Mouse (Mus musculus): Measurements from ENCODE around the gene Pdia2. TPM values are rescaled to one million over a fixed set of nuclear protein-coding genes. Genes with fewer than 3 reads are reported as not detected.

Pdia2 gene
- 0.23 and 0.32 TPM in 2 replicates for polyA plus RNA-seq (2016; fragmentation: Nextera tagmentation; extraction: Ambion mirVana)

DNA sequence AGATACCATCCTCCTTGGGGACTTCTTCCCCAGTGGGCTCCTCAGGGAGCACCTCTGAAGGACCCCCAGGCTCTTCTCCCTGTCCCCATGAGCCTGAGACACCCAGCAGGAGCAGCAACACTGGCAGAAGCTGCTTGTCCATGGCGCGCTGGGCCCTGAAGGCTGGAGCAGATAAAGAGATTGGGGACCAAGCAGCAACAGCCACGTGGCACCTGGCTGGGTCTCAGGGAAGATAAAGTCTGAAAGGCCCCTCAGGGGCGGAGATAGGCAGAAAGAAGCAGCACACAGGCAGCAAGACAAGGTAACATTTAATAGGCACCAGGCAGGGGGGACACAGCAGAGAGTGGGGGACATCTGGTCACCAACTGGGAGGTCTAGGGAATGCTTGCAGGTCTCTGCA lies at the start of gene Pdia2:
TSS of gene Pdia2 (minus strand) at position 196 of the 400 bp plus-strand sequence.
- no peak for ATAC-seq (ENCODE audit: low FRiP score)
- Histone ChIP-seq H3K9me3 (replicated peaks) (peaks cover 4% of the 10 kb centered on the region; the same call in 1 of the 2 replicates), H3K4me2 (replicated peaks) (0 out of 2 replicates have a peak within 1 kb of the TSS, but pooled peaks have one; percentile 95), H3K36me3 (peaks cover 44% of the 10 kb centered on the region), H3K4me1 (peaks cover 27% of the 10 kb centered on the region), H3K27ac (no peak within 1 kb of the TSS), H3K4me3 (no peak within 1 kb of the TSS), H3K9ac (no peak within 1 kb of the TSS), H3K27me3 (peaks cover 53% of the 10 kb centered on the region)
- 77% methylated on average over 4 of the region's 4 CpGs for WGBS

DNA sequence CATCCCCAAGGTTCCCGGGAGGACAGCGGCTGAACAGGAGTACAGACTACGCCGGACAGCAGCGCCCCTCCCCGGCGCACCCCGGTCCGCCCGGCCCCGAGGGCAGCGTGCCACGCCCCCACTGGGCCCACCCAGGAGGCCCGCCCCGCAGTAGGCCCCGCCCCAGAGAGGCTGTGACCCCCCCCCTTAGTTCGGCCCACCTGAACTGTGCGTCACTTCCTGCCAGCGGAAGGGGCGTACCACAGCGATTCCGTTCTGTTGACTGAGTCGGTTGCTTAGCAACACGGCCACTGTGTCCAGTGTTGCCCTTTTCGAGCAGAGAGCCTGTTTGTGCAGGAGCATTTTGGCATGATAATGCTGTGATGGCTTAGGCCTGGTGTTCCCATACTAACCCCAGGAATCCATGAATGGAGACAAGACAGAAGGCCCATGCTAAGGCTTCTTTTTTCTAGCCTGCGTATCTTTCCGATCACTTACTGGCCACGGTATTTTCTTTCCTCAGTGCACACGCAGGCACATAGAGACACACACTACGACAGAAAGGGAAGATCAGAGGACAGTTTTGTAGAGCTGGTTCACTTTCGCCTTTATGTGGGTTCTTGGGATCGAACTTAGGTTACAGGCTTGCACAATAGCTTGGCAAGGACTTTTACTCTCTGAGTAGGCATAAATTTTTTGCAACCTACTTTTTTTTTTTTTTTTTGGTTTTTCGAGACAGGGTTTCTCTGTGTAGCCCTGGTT lies 45.4 kb upstream of the Pdia2 start, which contains the start of gene Fam234a:
TSS of gene Fam234a (minus strand) at position 142 of the 741 bp plus-strand sequence.
- Histone ChIP-seq H3K27ac (peak within 1 kb of the TSS; percentile 72), H3K9me3 (replicated peaks) (no peaks in the 10 kb centered on the region), H3K4me3 (peak within 1 kb of the TSS; percentile 75), H3K4me2 (replicated peaks) (peak within 1 kb of the TSS; percentile 85), H3K36me3 (no peaks in the 10 kb centered on the region), H3K9ac (peak within 1 kb of the TSS; percentile 72), H3K4me1 (peaks cover 13% of the 10 kb centered on the region), H3K27me3 (no peaks in the 10 kb centered on the region)
- peak; percentile 97 for ATAC-seq (ENCODE audit: low FRiP score)
- 9% methylated on average over 30 of the region's 33 CpGs for WGBS

DNA sequence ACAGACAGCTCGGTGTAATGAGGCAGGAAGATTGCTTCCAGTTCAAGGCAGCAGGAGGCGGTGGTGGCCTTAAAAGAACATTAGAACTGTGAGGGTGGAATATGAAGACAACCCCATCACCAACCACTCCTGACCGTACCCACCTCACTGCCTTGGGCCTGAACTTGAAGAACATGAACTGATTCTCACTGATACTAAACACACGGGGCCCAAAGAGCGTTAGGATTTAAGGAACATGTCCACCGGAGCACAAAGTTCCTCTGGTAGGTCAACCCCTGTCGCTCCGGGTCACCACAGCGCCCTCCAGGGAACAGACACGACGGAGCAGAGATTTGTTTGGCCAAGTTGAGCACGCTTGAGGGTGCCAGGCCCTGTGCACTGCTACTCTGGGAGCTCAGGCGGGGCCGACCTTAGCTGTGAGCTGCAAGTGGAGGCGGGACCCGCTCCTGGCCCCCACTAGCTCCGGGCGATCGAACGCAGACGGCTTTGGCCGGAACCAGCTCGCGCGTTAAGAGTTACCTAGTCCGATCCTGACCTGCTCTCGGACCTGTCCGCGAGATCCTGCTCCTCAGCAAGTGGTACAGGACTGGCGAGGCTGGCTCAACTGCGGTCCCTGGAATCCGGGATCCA lies 44.7 kb upstream of the Pdia2 start:
- Histone ChIP-seq H3K9me3 (replicated peaks) (no peaks in the 10 kb centered on the region), H3K9ac (peak overlapping the region; percentile 72), H3K4me3 (peak overlapping the region; percentile 75), H3K27ac (peak overlapping the region; percentile 72), H3K4me1 (peaks cover 13% of the 10 kb centered on the region), H3K4me2 (replicated peaks) (peak overlapping the region; percentile 85), H3K36me3 (no peaks in the 10 kb centered on the region), H3K27me3 (no peaks in the 10 kb centered on the region)
- WGBS = under 1% methylated on average over 32 of the region's 32 CpGs
- ATAC-seq (ENCODE audit: low FRiP score) = peak; percentile 85

GRCm38 (mm10) chr17:26240990-26241389 lies 42.1 kb upstream of the Pdia2 start:
- no peak overlapping the region for H3K27ac ChIP-seq
- no peak overlapping the region for H3K4me2 ChIP-seq (replicated peaks)
- H3K36me3 ChIP-seq = no peaks in the 10 kb centered on the region
- no peak overlapping the region for H3K4me3 ChIP-seq
- peak overlapping the region; percentile 18 for H3K9ac ChIP-seq
- no peak for ATAC-seq (ENCODE audit: low FRiP score)
- no peaks in the 10 kb centered on the region for H3K9me3 ChIP-seq (replicated peaks)
- no peaks in the 10 kb centered on the region for H3K27me3 ChIP-seq
- 84% methylated on average over 6 of the region's 6 CpGs for WGBS
- H3K4me1 ChIP-seq = peaks cover 15% of the 10 kb centered on the region

GRCm38 (mm10) chr17:26240120-26240790 lies 41.4 kb upstream of the Pdia2 start:
- Histone ChIP-seq H3K36me3 (no peaks in the 10 kb centered on the region), H3K27ac (no peak overlapping the region), H3K4me2 (replicated peaks) (no peak overlapping the region), H3K27me3 (no peaks in the 10 kb centered on the region), H3K9ac (no peak overlapping the region), H3K4me3 (no peak overlapping the region), H3K4me1 (peaks cover 20% of the 10 kb centered on the region), H3K9me3 (replicated peaks) (no peaks in the 10 kb centered on the region)
- ATAC-seq (ENCODE audit: low FRiP score) = no peak
- WGBS = 91% methylated on average over 6 of the region's 6 CpGs

- Histone ChIP-seq H3K27ac (no peak overlapping the region), H3K36me3 (no peaks in the 10 kb centered on the region), H3K4me2 (replicated peaks) (no peak overlapping the region), H3K9me3 (replicated peaks) (no peaks in the 10 kb centered on the region), H3K4me1 (peaks cover 20% of the 10 kb centered on the region), H3K9ac (no peak overlapping the region), H3K27me3 (no peaks in the 10 kb centered on the region), H3K4me3 (no peak overlapping the region)
- WGBS = 77% methylated on average over 2 of the region's 2 CpGs
- ATAC-seq (ENCODE audit: low FRiP score) = no peak
Measured at GRCm38 (mm10) chr17:26239551-26239950, 40.7 kb upstream of the Pdia2 start.

- no peak for ATAC-seq (ENCODE audit: low FRiP score)
- no peak overlapping the region for H3K9ac ChIP-seq
Measured at GRCm38 (mm10) chr17:26237667-26238066, 38.8 kb upstream of the Pdia2 start.

GRCm38 (mm10) chr17:26235077-26235815 lies 36.4 kb upstream of the Pdia2 start:
- 61% methylated on average over 13 of the region's 13 CpGs for WGBS
- Histone ChIP-seq H3K36me3 (no peaks in the 10 kb centered on the region), H3K27ac (no peak overlapping the region; the same call in 1 of the 2 replicates), H3K9me3 (replicated peaks) (no peaks in the 10 kb centered on the region), H3K4me3 (no peak overlapping the region), H3K27me3 (no peaks in the 10 kb centered on the region), H3K4me2 (replicated peaks) (no peak overlapping the region), H3K9ac (no peak overlapping the region), H3K4me1 (peaks cover 7% of the 10 kb centered on the region; the same call in 1 of the 2 replicates)
- ATAC-seq (ENCODE audit: low FRiP score) = no peak

More at GRCm38 (mm10) chr17:26237667-26238066, 38.8 kb upstream of the Pdia2 start:
- Histone ChIP-seq H3K27me3 (no peaks in the 10 kb centered on the region), H3K9me3 (replicated peaks) (no peaks in the 10 kb centered on the region), H3K4me3 (no peak overlapping the region), H3K4me2 (replicated peaks) (no peak overlapping the region), H3K4me1 (peaks cover 11% of the 10 kb centered on the region), H3K27ac (no peak overlapping the region), H3K36me3 (no peaks in the 10 kb centered on the region)
- 90% methylated on average over 10 of the region's 10 CpGs for WGBS

- Histone ChIP-seq H3K27me3 (no peaks in the 10 kb centered on the region), H3K27ac (no peak overlapping the region), H3K9ac (no peak overlapping the region), H3K36me3 (no peaks in the 10 kb centered on the region), H3K4me3 (no peak overlapping the region), H3K4me1 (peaks cover 7% of the 10 kb centered on the region; the same call in 1 of the 2 replicates), H3K9me3 (replicated peaks) (no peaks in the 10 kb centered on the region), H3K4me2 (replicated peaks) (no peak overlapping the region)
- no peak for ATAC-seq (ENCODE audit: low FRiP score)
- 91% methylated on average over 8 of the region's 8 CpGs for WGBS
Measured at GRCm38 (mm10) chr17:26234386-26234785, 35.5 kb upstream of the Pdia2 start.

DNA sequence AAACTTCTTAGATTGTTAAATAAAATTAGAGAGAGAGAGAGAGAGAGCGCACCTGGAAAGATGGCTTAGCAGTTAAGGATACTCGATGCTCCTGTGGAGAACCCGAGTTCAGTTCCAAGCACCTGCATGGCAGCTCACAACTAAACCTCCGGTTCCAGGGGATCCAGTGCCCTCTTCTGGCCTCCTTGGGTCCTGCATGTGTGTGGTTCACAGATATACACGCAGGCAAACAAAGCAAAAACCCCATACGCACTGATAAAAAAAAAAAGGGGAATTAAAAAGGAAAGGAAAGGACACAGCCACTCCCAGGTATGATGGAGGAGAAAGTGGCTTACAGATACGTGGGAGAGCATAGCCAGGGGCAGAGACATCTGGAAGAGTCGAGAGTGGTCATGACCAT lies 34.0 kb upstream of the Pdia2 start:
- no peaks in the 10 kb centered on the region for H3K36me3 ChIP-seq
- H3K27ac ChIP-seq = no peak overlapping the region
- ATAC-seq (ENCODE audit: low FRiP score) = no peak
- 69% methylated on average over 8 of the region's 8 CpGs for WGBS
- H3K9ac ChIP-seq = no peak overlapping the region
- H3K4me1 ChIP-seq = peaks cover 7% of the 10 kb centered on the region; the same call in 1 of the 2 replicates
- no peak overlapping the region for H3K4me3 ChIP-seq
- no peaks in the 10 kb centered on the region for H3K27me3 ChIP-seq
- H3K4me2 ChIP-seq (replicated peaks) = no peak overlapping the region
- H3K9me3 ChIP-seq (replicated peaks) = no peaks in the 10 kb centered on the region

- Histone ChIP-seq H3K9me3 (replicated peaks) (no peaks in the 10 kb centered on the region), H3K9ac (no peak overlapping the region), H3K4me1 (peaks cover 7% of the 10 kb centered on the region; the same call in 1 of the 2 replicates), H3K4me3 (no peak overlapping the region), H3K27ac (no peak overlapping the region), H3K36me3 (no peaks in the 10 kb centered on the region), H3K4me2 (replicated peaks) (no peak overlapping the region), H3K27me3 (no peaks in the 10 kb centered on the region)
- WGBS = 86% methylated on average over 5 of the region's 5 CpGs
- no peak for ATAC-seq (ENCODE audit: low FRiP score)
Measured at GRCm38 (mm10) chr17:26231156-26231555, 32.3 kb upstream of the Pdia2 start.
